In genomic region chr10:81069836-81070235, GRCm38 (mm10) we compare ENCODE assay signal across 8 mouse cellular contexts. TPM values are rescaled to one million over a fixed set of nuclear protein-coding genes. Genes with fewer than 3 reads are reported as not detected.
DNase-seq lines count a peak whose midpoint lies in the region; ATAC-seq and TF ChIP-seq lines count a peak whose summit lies in the region.

Thop1 (plus strand) TSS chr10:81070035.

- peak within 1 kb of the TSS; percentile 83 for H3K9ac ChIP-seq in MEL (ENCODE audit: control insufficient read depth, low read depth, low read length, poor library complexity, severe bottlenecking)
- peak within 1 kb of the TSS; percentile 83 for H3K9ac ChIP-seq in forebrain, postnatal 0 days
- peak within 1 kb of the TSS; percentile 83 for H3K9ac ChIP-seq in lung, embryonic 15.5 days

- WGBS in cerebellum, adult 2 months = under 1% methylated on average over 35 of the region's 35 CpGs
- WGBS in forebrain, postnatal 0 days = under 1% methylated on average over 35 of the region's 35 CpGs
- under 1% methylated on average over 35 of the region's 35 CpGs for WGBS in lung, embryonic 15.5 days

- H3K4me1 ChIP-seq in MEL (ENCODE audit: control insufficient read depth in 1 of 2, insufficient read depth in 2 of 2, low read length in 2 of 2) = peaks cover 0 to 9% of the 10 kb centered on the region in 2 experiments; a peak in 3 of 4 replicates
- peaks cover 8% of the 10 kb centered on the region; the same call in 1 of the 2 replicates for H3K4me1 ChIP-seq in cerebellum, adult 2 months (ENCODE audit: control insufficient read depth, insufficient read depth, low read length)
- peaks cover 11% of the 10 kb centered on the region; the same call in 1 of the 2 replicates for H3K4me1 ChIP-seq in forebrain, postnatal 0 days (ENCODE audit: insufficient read depth)
- H3K4me1 ChIP-seq in lung, embryonic 15.5 days = peaks cover 19% of the 10 kb centered on the region

- H3K36me3 ChIP-seq in MEL (ENCODE audit: control insufficient read depth in 1 of 2, insufficient read depth in 2 of 2, low read length in 2 of 2) = peaks cover 0 to 4% of the 10 kb centered on the region in 2 experiments; a peak in 1 of 4 replicates
- H3K36me3 ChIP-seq in forebrain, postnatal 0 days (ENCODE audit: insufficient read depth) = peaks cover 26% of the 10 kb centered on the region
- H3K36me3 ChIP-seq in lung, embryonic 15.5 days = peaks cover 8% of the 10 kb centered on the region

- peaks cover 31% of the 10 kb centered on the region for H3K79me2 ChIP-seq in MEL (ENCODE audit: control insufficient read depth, insufficient read depth, low read length, poor library complexity)

- DNase-seq in MEL (ENCODE audit: low read depth, low spot score) = peak; percentile 100
- peak; percentile 97 to 99 for DNase-seq in cerebellum, adult 2 months
- peak; percentile 100 for DNase-seq in forebrain, postnatal 0 days
- DNase-seq in heart, postnatal 4 days = peak; percentile 98
- peak; percentile 98 for DNase-seq in layer of hippocampus, adult 8-10 months (ENCODE audit: low spot score in 2 of 2)
- peak; percentile 97 for DNase-seq in ovary, adult 18-20 months (ENCODE audit: low spot score)
- peak; percentile 100 for DNase-seq in thymus, postnatal 0 days (ENCODE audit: low spot score)

- TF ChIP-seq CTCF in MEL (IDR thresholded peaks at IDR 0.05 in 2 of 3, conservative IDR thresholded peaks at IDR 0.05 in 1 of 3; ENCODE audit: control insufficient read depth in 1 of 3, insufficient read depth in 1 of 3, low read depth in 2 of 3, low read length in 3 of 3, poor library complexity in 1 of 3, severe bottlenecking in 1 of 3) = no peak
- TF ChIP-seq CTCF in cerebellum, adult 2 months (IDR thresholded peaks at IDR 0.05; ENCODE audit: borderline replicate concordance, insufficient read depth, low read depth, low read length) = no peak
- TF ChIP-seq CTCF in forebrain, postnatal 0 days (IDR thresholded peaks at IDR 0.05; ENCODE audit: low read depth) = no peak

- ATAC-seq in forebrain, postnatal 0 days = peak; percentile 98
- ATAC-seq in lung, embryonic 15.5 days (ENCODE audit: borderline replicate concordance, extremely low read depth, low FRiP score, low TSS enrichment) = peak; percentile 94

- peak within 1 kb of the TSS; percentile 72 to 74 for H3K4me3 ChIP-seq in MEL (ENCODE audit: control insufficient read depth in 1 of 2, insufficient read depth in 1 of 2, low read depth in 2 of 2, low read length in 2 of 2)
- H3K4me3 ChIP-seq in cerebellum, adult 2 months (replicated peaks; ENCODE audit: insufficient read depth, low read depth, low read length) = peak within 1 kb of the TSS; percentile 65
- peak within 1 kb of the TSS; percentile 88 for H3K4me3 ChIP-seq in forebrain, postnatal 0 days (ENCODE audit: low read depth, low read length)
- peak within 1 kb of the TSS; percentile 73 for H3K4me3 ChIP-seq in lung, embryonic 15.5 days

- peak within 1 kb of the TSS; percentile 9; the same call in 1 of the 2 replicates for H3K27ac ChIP-seq in MEL (ENCODE audit: control insufficient read depth, low read depth, low read length)
- no peak within 1 kb of the TSS for H3K27ac ChIP-seq in cerebellum, adult 2 months (ENCODE audit: insufficient read depth, low read length)
- peak within 1 kb of the TSS; percentile 75 for H3K27ac ChIP-seq in forebrain, postnatal 0 days (ENCODE audit: low read depth, low read length)
- peak within 1 kb of the TSS; percentile 41; the same call in 1 of the 2 replicates for H3K27ac ChIP-seq in lung, embryonic 15.5 days

- no peaks in the 10 kb centered on the region for H3K9me3 ChIP-seq in MEL (replicated peaks; ENCODE audit: insufficient read depth, low read length)
- H3K9me3 ChIP-seq in forebrain, postnatal 0 days (ENCODE audit: low read length) = no peaks in the 10 kb centered on the region
- no peaks in the 10 kb centered on the region for H3K9me3 ChIP-seq in lung, embryonic 15.5 days

- TF ChIP-seq EP300 in MEL (IDR thresholded peaks at IDR 0.05; ENCODE audit: low read depth in 1 of 2, low read length in 2 of 2) = no peak

- TF ChIP-seq RAD21 in MEL (IDR thresholded peaks at IDR 0.05; ENCODE audit: low read depth, low read length) = no peak

- peak within 1 kb of the TSS; percentile 73 for H3K4me2 ChIP-seq in forebrain, postnatal 0 days (ENCODE audit: low read depth)
- H3K4me2 ChIP-seq in lung, embryonic 15.5 days = peak within 1 kb of the TSS; percentile 81

- TF ChIP-seq POLR2A in MEL (IDR thresholded peaks at IDR 0.05; ENCODE audit: control insufficient read depth in 1 of 2, insufficient read depth in 1 of 2, low read depth in 1 of 2, low read length in 2 of 2, poor library complexity in 1 of 2) = peak; percentile 88 to 94
- peak; percentile 89 for TF ChIP-seq POLR2A in cerebellum, adult 2 months (IDR thresholded peaks at IDR 0.05; ENCODE audit: borderline replicate concordance, insufficient read depth, low read length)

- H3K27me3 ChIP-seq in MEL (ENCODE audit: control insufficient read depth in 1 of 2, insufficient read depth in 2 of 2, low read length in 2 of 2) = peaks cover 0 to 2% of the 10 kb centered on the region in 2 experiments; a peak in 2 of 4 replicates
- H3K27me3 ChIP-seq in cerebellum, adult 2 months (ENCODE audit: control insufficient read depth, insufficient read depth, low read length) = no peaks in the 10 kb centered on the region
- no peaks in the 10 kb centered on the region for H3K27me3 ChIP-seq in forebrain, postnatal 0 days (ENCODE audit: insufficient read depth, low read length)
- H3K27me3 ChIP-seq in lung, embryonic 15.5 days = no peaks in the 10 kb centered on the region

TF ChIP-seq in MEL, 35 proteins besides CTCF, POLR2A, EP300 and RAD21:
- TF ChIP-seq SIN3A (IDR thresholded peaks at IDR 0.05; ENCODE audit: low read length) = peak; percentile 93
- no peak for TF ChIP-seq KAT2A (conservative IDR thresholded peaks at IDR 0.05; ENCODE audit: low read depth, low read length)
- TF ChIP-seq E2F4 (IDR thresholded peaks at IDR 0.05; ENCODE audit: borderline replicate concordance, low read depth, low read length) = no peak; the same call in 1 of the 2 replicates
- peak; percentile 73 for TF ChIP-seq TBP (IDR thresholded peaks at IDR 0.05; ENCODE audit: low read depth, low read length)
- TF ChIP-seq GATA1 (IDR thresholded peaks at IDR 0.05; ENCODE audit: low read depth, low read length) = no peak
- TF ChIP-seq CHD1 (IDR thresholded peaks at IDR 0.05; ENCODE audit: low read depth, low read length) = no peak
- peak; percentile 54; the same call in 1 of the 2 replicates for TF ChIP-seq TCF12 (IDR thresholded peaks at IDR 0.05; ENCODE audit: low read depth, low read length)
- peak; percentile 90 for TF ChIP-seq MXI1 (IDR thresholded peaks at IDR 0.05; ENCODE audit: low read depth, low read length)
- TF ChIP-seq NELFE (IDR thresholded peaks at IDR 0.05; ENCODE audit: low read depth, low read length) = peak; percentile 88
- TF ChIP-seq POLR2AphosphoS2 (IDR thresholded peaks at IDR 0.05; ENCODE audit: low read length) = no peak
- 0 out of 2 replicates have a peak, but pooled peaks have one; percentile 56 for TF ChIP-seq ELF1 (IDR thresholded peaks at IDR 0.05; ENCODE audit: low read depth, low read length)
- TF ChIP-seq MEF2A (IDR thresholded peaks at IDR 0.05; ENCODE audit: extremely low read depth, insufficient replicate concordance, low read depth, low read length, poor library complexity, severe bottlenecking) = no peak
- TF ChIP-seq CHD2 (IDR thresholded peaks at IDR 0.05; ENCODE audit: low read length) = no peak
- peak; percentile 83 for TF ChIP-seq HCFC1 (IDR thresholded peaks at IDR 0.05; ENCODE audit: low read depth, low read length)
- no peak for TF ChIP-seq ETS1 (IDR thresholded peaks at IDR 0.05; ENCODE audit: low read depth, low read length)
- TF ChIP-seq MYC (IDR thresholded peaks at IDR 0.05; ENCODE audit: low read depth, low read length) = peak; percentile 76; the same call in 1 of the 2 replicates
- TF ChIP-seq USF1 (IDR thresholded peaks at IDR 0.05; ENCODE audit: low read depth, low read length) = peak; percentile 58; the same call in 1 of the 2 replicates
- TF ChIP-seq BHLHE40 (IDR thresholded peaks at IDR 0.05; ENCODE audit: borderline replicate concordance, low read depth, low read length) = no peak
- TF ChIP-seq NRF1 (IDR thresholded peaks at IDR 0.05; ENCODE audit: insufficient read depth, low read depth, low read length, poor library complexity, severe bottlenecking) = peak; percentile 97
- peak; percentile 78 for TF ChIP-seq MAX (IDR thresholded peaks at IDR 0.05; ENCODE audit: low read length)
- no peak for TF ChIP-seq ZC3H11A (IDR thresholded peaks at IDR 0.05; ENCODE audit: low read depth, low read length)
- no peak for TF ChIP-seq GABPA (IDR thresholded peaks at IDR 0.05; ENCODE audit: low read depth, low read length)
- TF ChIP-seq USF2 (IDR thresholded peaks at IDR 0.05; ENCODE audit: borderline replicate concordance in 1 of 2, insufficient read depth in 1 of 2, low read depth in 1 of 2, low read length in 2 of 2) = no peak
- TF ChIP-seq ZMIZ1 (IDR thresholded peaks at IDR 0.05; ENCODE audit: low read depth, low read length) = peak; percentile 43; the same call in 1 of the 2 replicates
- no peak for TF ChIP-seq SMC3 (IDR thresholded peaks at IDR 0.05; ENCODE audit: low read depth, low read length)
- TF ChIP-seq UBTF (IDR thresholded peaks at IDR 0.05; ENCODE audit: borderline replicate concordance, insufficient read depth, low read depth, low read length) = no peak
- no peak for TF ChIP-seq ZKSCAN1 (IDR thresholded peaks at IDR 0.05; ENCODE audit: low read depth, low read length)
- no peak for TF ChIP-seq TAL1 (IDR thresholded peaks at IDR 0.05; ENCODE audit: low read length)
- no peak for TF ChIP-seq ZNF384 (IDR thresholded peaks at IDR 0.05; ENCODE audit: low read depth, low read length)
TF ChIP-seq in MEL: peak in this region for 12.

RNA-seq across cellular contexts. Expression of gene Thop1, which starts in this region (rescaled TPM):
- total RNA-seq in MEL (2012; rRNA removed) = 121 and 126 TPM in 2 replicates
- 100 to 1,000 TPM in 1 of 2 experiments, 10 to 100 TPM in 1; 75.7 to 113 TPM for polyA plus RNA-seq in MEL (2012; ENCODE audit: insufficient read depth in 1 of 2, insufficient read length in 2 of 2, low read depth in 1 of 2, low replicate concordance in 2 of 2, missing spikeins in 1 of 2)
- 54.7 and 55.3 TPM in 2 replicates for polyA plus RNA-seq in cerebellum, adult 2 months (2012; rRNA removed)
- total RNA-seq in forebrain, postnatal 0 days (2014; rRNA removed) = 69.0 and 74.6 TPM in 2 replicates
- 45.9 and 52.5 TPM in 2 replicates for polyA plus RNA-seq in forebrain, postnatal 0 days (2015; fragmentation: Nextera tagmentation; extraction: Ambion mirVana)
- 10 to 100 TPM; 14.5 to 15.5 TPM for total RNA-seq in heart, postnatal 4 days (2021)
- total RNA-seq in layer of hippocampus, adult 8-10 months (2022) = 10 to 100 TPM; 44.5 to 55.0 (median 46.5) TPM
- polyA plus RNA-seq in lung, embryonic 15.5 days (2015; fragmentation: Nextera tagmentation; extraction: Ambion mirVana) = 51.7 and 54.3 TPM in 2 replicates
- polyA plus RNA-seq in thymus, postnatal 0 days (2015; fragmentation: Nextera tagmentation; extraction: Ambion mirVana) = 20.1 and 25.8 TPM in 2 replicates
